Mouse (Mus musculus) hindbrain, embryonic 15.5 days (tissue): ENCODE results near the gene Cdsn. TPM values are rescaled to one million over a fixed set of nuclear protein-coding genes. Genes with fewer than 3 reads are reported as not detected.
"Not testable (repeated sequence)": the region's sequence is repeated elsewhere in the genome, so short reads cannot be mapped to it uniquely, and the experiment has no call there.

ENCODE experiments used
- ATAC-seq: fragments of 200-750 bp; cut with Nextera tagmentation; 2 replicates; pipeline ENCODE4 v1.8.0; 2017; ENCODE audit warnings: low read depth, moderate number of reproducible peaks, moderate TSS enrichment; ENCODE audit not compliant: low FRiP score
- H3K27ac ChIP-seq: fragments of 300-500 bp; sonication (generic); replicated peaks from 2 replicates; pipeline ENCODE4 v1.5.1; 2015; ENCODE audit warnings: mild to moderate bottlenecking, inconsistent platforms
- H3K27me3 ChIP-seq: fragments of 300-500 bp; sonication (generic); 2 replicates; pipeline ENCODE4 v1.6.1; 2015; ENCODE audit warnings: control low read depth, inconsistent platforms
- H3K36me3 ChIP-seq: fragments of 300-500 bp; sonication (generic); 2 replicates; pipeline ENCODE4 v1.6.1; 2015; ENCODE audit warnings: control low read depth, inconsistent platforms
- H3K4me1 ChIP-seq: fragments of 300-500 bp; sonication (generic); replicated peaks from 2 replicates; pipeline ENCODE4 v1.6.1; 2015; ENCODE audit warnings: control low read depth, inconsistent platforms
- H3K4me2 ChIP-seq: fragments of 300-500 bp; sonication (generic); 2 replicates; pipeline ENCODE4 v1.6.1; 2015; ENCODE audit warnings: moderate library complexity, mild to moderate bottlenecking, inconsistent platforms
- H3K4me3 ChIP-seq: fragments of 300-500 bp; sonication (generic); 2 replicates; pipeline ENCODE4 v1.5.1; 2015; ENCODE audit warnings: mild to moderate bottlenecking, inconsistent platforms
- H3K9ac ChIP-seq: fragments of 300-500 bp; sonication (generic); 2 replicates; pipeline ENCODE4 v1.6.1; 2015; ENCODE audit warnings: inconsistent platforms
- H3K9me3 ChIP-seq: fragments of 300-500 bp; sonication (generic); 2 replicates; pipeline ENCODE4 v1.6.1; 2016; ENCODE audit warnings: control low read depth, inconsistent platforms
- WGBS: fragments of 180-500 bp; shearing (Covaris S2); methylation state at CpG from one replicate; pipeline ENCODE4 v1.1.7; 2015; 5-methylcytosine and 5-hydroxymethylcytosine counted together
- polyA plus RNA-seq: library from polyadenylated mRNA; unstranded; fragments of >200 nt; fragmentation: Nextera tagmentation; extraction: Ambion mirVana; gene quantifications from 2 replicates; pipeline ENCODE4 v1.2.1, GENCODE M21; 2015

The Cdsn gene
- 0.14 and 0.22 TPM in 2 replicates for polyA plus RNA-seq

- 70% methylated on average over 10 of the region's 10 CpGs for WGBS
- Histone ChIP-seq H3K27ac (no peak within 1 kb of the TSS), H3K4me3 (no peak within 1 kb of the TSS), H3K36me3 (no peaks in the 10 kb centered on the region), H3K9me3 (no peaks in the 10 kb centered on the region), H3K9ac (no peak within 1 kb of the TSS), H3K4me2 (no peak within 1 kb of the TSS), H3K27me3 (no peaks in the 10 kb centered on the region), H3K4me1 (0 out of 2 replicates have a peak, but pooled peaks cover 7% of the 10 kb centered on the region)
- no peak for ATAC-seq
Observed at GRCm38 (mm10) chr17:35551881-35552414, at the start of gene Cdsn. TSS of gene Cdsn (plus strand) at chr17:35552128.

- 3% methylated on average over 6 of the region's 6 CpGs for WGBS
- Histone ChIP-seq H3K36me3 (no peaks in the 10 kb centered on the region), H3K9me3 (no peaks in the 10 kb centered on the region), H3K4me1 (0 out of 2 replicates have a peak, but pooled peaks cover 4% of the 10 kb centered on the region), H3K27ac (no peak overlapping the region), H3K4me2 (no peak overlapping the region), H3K9ac (no peak overlapping the region), H3K27me3 (peaks cover 15% of the 10 kb centered on the region), H3K4me3 (no peak overlapping the region)
- no peak for ATAC-seq
Observed at GRCm38 (mm10) chr17:35502226-35502625, 49.7 kb upstream of the Cdsn start.

GRCm38 (mm10) chr17:35502762-35503161 is 49.2 kb upstream of the Cdsn start:
- Histone ChIP-seq H3K9ac (no peak overlapping the region), H3K36me3 (no peaks in the 10 kb centered on the region), H3K4me3 (no peak overlapping the region), H3K4me1 (0 out of 2 replicates have a peak, but pooled peaks cover 4% of the 10 kb centered on the region), H3K9me3 (no peaks in the 10 kb centered on the region), H3K4me2 (no peak overlapping the region), H3K27me3 (peaks cover 18% of the 10 kb centered on the region), H3K27ac (no peak overlapping the region)
- WGBS, result 44% methylated on average over 5 of the region's 5 CpGs
- ATAC-seq, result no peak

- Histone ChIP-seq H3K4me1 (0 out of 2 replicates have a peak, but pooled peaks cover 4% of the 10 kb centered on the region), H3K27me3 (peaks cover 21% of the 10 kb centered on the region), H3K27ac (no peak overlapping the region), H3K9ac (no peak overlapping the region), H3K9me3 (no peaks in the 10 kb centered on the region), H3K36me3 (no peaks in the 10 kb centered on the region), H3K4me3 (no peak overlapping the region), H3K4me2 (no peak overlapping the region)
- WGBS, result 26% methylated on average over 5 of the region's 5 CpGs
- no peak for ATAC-seq
Observed at GRCm38 (mm10) chr17:35503849-35504248, 48.1 kb upstream of the Cdsn start.

- Histone ChIP-seq H3K9me3 (no peaks in the 10 kb centered on the region), H3K9ac (no peak overlapping the region), H3K4me1 (0 out of 2 replicates have a peak, but pooled peaks cover 4% of the 10 kb centered on the region), H3K27ac (no peak overlapping the region), H3K4me2 (no peak overlapping the region), H3K27me3 (peaks cover 25% of the 10 kb centered on the region), H3K36me3 (no peaks in the 10 kb centered on the region), H3K4me3 (no peak overlapping the region)
- WGBS, result 18% methylated on average over 8 of the region's 8 CpGs
- ATAC-seq, result no peak
Observed at GRCm38 (mm10) chr17:35504628-35505481, 47.1 kb upstream of the Cdsn start.

GRCm38 (mm10) chr17:35505776-35506175 is 46.2 kb upstream of the Cdsn start, which contains the start of gene Pou5f1:
TSS of gene Pou5f1 (plus strand) at chr17:35506018.
- no peak within 1 kb of the TSS for H3K4me2 ChIP-seq
- no peak within 1 kb of the TSS for H3K4me3 ChIP-seq
- H3K36me3 ChIP-seq, result no peaks in the 10 kb centered on the region
- no peaks in the 10 kb centered on the region for H3K9me3 ChIP-seq
- 26% methylated on average over 13 of the region's 13 CpGs for WGBS
- H3K27me3 ChIP-seq, result peaks cover 25% of the 10 kb centered on the region
- no peak within 1 kb of the TSS for H3K27ac ChIP-seq
- H3K9ac ChIP-seq, result no peak within 1 kb of the TSS
- ATAC-seq, result no peak
- H3K4me1 ChIP-seq, result 0 out of 2 replicates have a peak, but pooled peaks cover 4% of the 10 kb centered on the region

GRCm38 (mm10) chr17:35506881-35507280 is 45.0 kb upstream of the Cdsn start:
- 19% methylated on average over 10 of the region's 10 CpGs for WGBS
- H3K4me2 ChIP-seq, result no peak overlapping the region
- H3K9me3 ChIP-seq, result no peaks in the 10 kb centered on the region
- no peak overlapping the region for H3K4me3 ChIP-seq
- peaks cover 25% of the 10 kb centered on the region for H3K27me3 ChIP-seq
- no peak overlapping the region for H3K9ac ChIP-seq
- no peak for ATAC-seq
- 0 out of 2 replicates have a peak, but pooled peaks cover 4% of the 10 kb centered on the region for H3K4me1 ChIP-seq
- H3K36me3 ChIP-seq, result no peaks in the 10 kb centered on the region
- no peak overlapping the region for H3K27ac ChIP-seq

- Histone ChIP-seq H3K4me2 (no peak overlapping the region), H3K4me1 (no peaks in the 10 kb centered on the region), H3K27me3 (peaks cover 25% of the 10 kb centered on the region), H3K9ac (no peak overlapping the region), H3K4me3 (no peak overlapping the region), H3K36me3 (no peaks in the 10 kb centered on the region), H3K27ac (no peak overlapping the region), H3K9me3 (no peaks in the 10 kb centered on the region)
- ATAC-seq, result no peak
- WGBS, result 30% methylated on average over 13 of the region's 13 CpGs
Observed at GRCm38 (mm10) chr17:35507556-35508260, 44.2 kb upstream of the Cdsn start.

GRCm38 (mm10) chr17:35508279-35508678 is 43.6 kb upstream of the Cdsn start:
- H3K4me3 ChIP-seq, H3K27ac ChIP-seq, H3K4me2 ChIP-seq, H3K36me3 ChIP-seq, H3K9me3 ChIP-seq, ATAC-seq, H3K9ac ChIP-seq, H3K4me1 ChIP-seq: not testable (repeated sequence)
- peaks cover 25% of the 10 kb centered on the region for H3K27me3 ChIP-seq
- 48% methylated on average over 5 of the region's 5 CpGs for WGBS

GRCm38 (mm10) chr17:35509284-35509683 is 42.6 kb upstream of the Cdsn start:
- H3K4me3 ChIP-seq, result no peak overlapping the region
- no peaks in the 10 kb centered on the region for H3K9me3 ChIP-seq
- H3K27me3 ChIP-seq, result peaks cover 25% of the 10 kb centered on the region
- no peaks in the 10 kb centered on the region for H3K4me1 ChIP-seq
- no peaks in the 10 kb centered on the region for H3K36me3 ChIP-seq
- H3K27ac ChIP-seq, result no peak overlapping the region
- H3K9ac ChIP-seq, result no peak overlapping the region
- WGBS, result 36% methylated on average over 8 of the region's 8 CpGs
- no peak for ATAC-seq
- H3K4me2 ChIP-seq, result no peak overlapping the region

- Histone ChIP-seq H3K9ac (no peak overlapping the region), H3K4me2 (no peak overlapping the region), H3K4me3 (no peak overlapping the region), H3K4me1 (peaks cover 20% of the 10 kb centered on the region), H3K27ac (no peak overlapping the region), H3K36me3 (no peaks in the 10 kb centered on the region), H3K9me3 (no peaks in the 10 kb centered on the region), H3K27me3 (peaks cover 4% of the 10 kb centered on the region; the same call in 1 of the 2 replicates)
- WGBS, result 94% methylated on average over 7 of the region's 7 CpGs
- ATAC-seq, result no peak
Observed at GRCm38 (mm10) chr17:35512916-35513626, 38.9 kb upstream of the Cdsn start.
